Mouse (Mus musculus) retina, adult 2 months (tissue): ENCODE results near the gene Zfp28.
"Not testable (repeated sequence)": the region's sequence is repeated elsewhere in the genome, so short reads cannot be mapped to it uniquely, and the experiment has no call there.

Experiments
- DNase-seq: peaks from one replicate; pipeline ENCODE4 v3.0.0-alpha.2; 2012; ENCODE audit warnings: low read depth, low spot score

The Zfp28 gene

DNA sequence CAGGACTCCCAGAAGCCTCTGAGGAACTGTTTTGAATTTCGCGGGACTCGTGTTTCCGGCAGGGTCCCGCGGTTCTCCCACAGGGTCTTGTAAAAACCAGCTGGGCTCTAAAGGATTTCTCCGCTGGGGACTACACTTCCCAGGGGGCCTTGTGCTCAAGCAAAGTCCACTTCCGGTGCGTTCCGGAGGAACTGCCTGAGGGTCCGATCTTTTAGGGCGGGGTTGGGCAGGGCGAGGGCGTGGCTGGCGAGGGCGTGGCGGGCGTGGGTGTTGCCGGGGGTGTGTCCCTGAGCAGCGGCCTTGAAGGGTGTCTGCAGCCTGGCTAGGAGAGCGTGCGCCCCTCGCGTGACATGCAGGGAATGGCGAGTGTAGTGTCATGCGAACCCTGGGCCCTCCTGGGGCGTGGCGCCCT is at the start of gene Zfp28:
Zfp28 (plus strand) TSS at position 252 of the 412 bp plus-strand sequence.
- DNase-seq, result peak; percentile 87

DNA sequence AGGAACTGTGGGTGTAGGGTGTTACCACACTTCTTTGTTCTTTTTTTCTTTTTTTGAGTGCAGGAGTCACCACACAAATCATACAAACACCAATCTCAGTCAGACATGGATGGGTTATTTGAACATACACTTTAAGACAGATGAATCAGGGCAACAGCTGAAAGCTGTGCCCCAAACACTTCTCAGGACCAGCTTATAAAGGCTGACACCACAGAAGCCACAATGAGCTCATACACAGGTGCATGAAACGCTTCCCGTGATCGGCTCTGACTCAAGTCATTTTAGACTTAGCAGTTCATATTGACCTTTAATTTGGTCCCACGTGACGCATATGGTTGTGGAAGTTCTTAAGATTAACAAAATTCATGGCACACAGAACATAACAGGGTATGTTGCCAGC is 43.2 kb upstream of the Zfp28 start:
- DNase-seq, result no peak

DNA sequence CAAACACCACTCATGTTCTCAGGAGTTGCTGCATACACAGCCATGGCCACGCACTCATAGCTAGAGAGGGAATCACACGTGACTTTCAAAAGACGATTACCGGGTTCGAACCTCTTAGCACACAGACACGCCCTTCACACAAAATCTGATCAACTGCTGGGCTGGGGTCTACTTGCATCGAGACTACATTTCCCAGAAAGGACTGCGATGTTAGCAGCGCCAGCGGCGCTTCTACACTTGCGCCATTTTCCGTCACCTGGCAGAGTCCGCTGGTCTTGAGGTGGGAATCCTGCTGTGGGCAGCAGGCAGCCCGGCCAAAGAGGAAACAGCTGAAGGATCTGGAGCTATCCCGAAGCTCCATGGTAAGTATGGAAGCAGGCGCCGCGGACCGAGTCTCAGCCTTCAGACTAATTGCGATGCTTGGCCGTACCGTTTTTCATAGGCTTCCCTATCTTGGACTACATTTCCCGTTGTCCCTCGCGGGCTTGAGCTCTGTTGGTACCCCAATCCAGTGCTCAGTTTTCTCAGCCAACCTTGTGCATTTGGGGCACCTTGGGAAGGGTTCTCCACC is 39.5 kb upstream of the Zfp28 start, which contains the start of gene Gm3854:
Gm3854 (plus strand) TSS at position 259 of the 571 bp plus-strand sequence.
- DNase-seq, result peak; percentile 61

DNA sequence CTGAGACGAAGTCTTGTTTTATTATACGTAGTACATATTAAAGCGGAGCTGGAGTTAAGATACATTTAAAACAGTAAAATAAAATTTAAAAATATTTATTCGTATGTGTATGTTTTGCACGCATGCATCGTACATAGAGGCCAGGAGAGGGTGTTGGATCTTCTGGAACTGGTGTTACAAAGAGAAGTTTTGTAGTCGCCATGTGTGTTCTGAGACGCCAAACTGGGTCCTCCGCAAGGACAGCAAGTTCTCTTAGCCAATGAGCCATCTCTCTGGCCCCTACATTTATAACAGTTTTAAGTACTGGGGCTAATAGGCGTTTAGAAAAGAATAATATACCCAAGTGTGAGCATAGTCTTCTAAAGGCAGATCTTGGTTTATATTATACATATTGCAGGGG is 39.0 kb upstream of the Zfp28 start:
- DNase-seq, result no peak

DNA sequence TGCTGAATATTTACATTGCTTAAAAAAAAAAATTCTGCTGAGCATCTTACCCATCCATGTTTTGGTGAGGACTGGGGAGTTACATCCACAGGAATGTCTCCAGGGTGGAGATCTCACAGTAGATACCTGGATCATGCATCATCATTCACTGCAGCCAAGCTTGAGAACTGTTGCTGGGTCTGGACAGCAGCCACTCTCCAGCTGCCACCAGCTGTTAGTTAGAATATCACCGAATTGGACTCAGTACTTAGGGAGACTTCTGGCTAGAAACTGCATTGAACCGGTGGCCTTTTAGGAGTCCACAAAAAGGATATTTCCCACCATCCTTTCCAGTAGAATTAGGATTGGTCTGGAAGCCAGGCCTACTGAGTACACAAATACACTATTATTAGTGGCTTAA is 25.0 kb upstream of the Zfp28 start:
- DNase-seq, result no peak

DNA sequence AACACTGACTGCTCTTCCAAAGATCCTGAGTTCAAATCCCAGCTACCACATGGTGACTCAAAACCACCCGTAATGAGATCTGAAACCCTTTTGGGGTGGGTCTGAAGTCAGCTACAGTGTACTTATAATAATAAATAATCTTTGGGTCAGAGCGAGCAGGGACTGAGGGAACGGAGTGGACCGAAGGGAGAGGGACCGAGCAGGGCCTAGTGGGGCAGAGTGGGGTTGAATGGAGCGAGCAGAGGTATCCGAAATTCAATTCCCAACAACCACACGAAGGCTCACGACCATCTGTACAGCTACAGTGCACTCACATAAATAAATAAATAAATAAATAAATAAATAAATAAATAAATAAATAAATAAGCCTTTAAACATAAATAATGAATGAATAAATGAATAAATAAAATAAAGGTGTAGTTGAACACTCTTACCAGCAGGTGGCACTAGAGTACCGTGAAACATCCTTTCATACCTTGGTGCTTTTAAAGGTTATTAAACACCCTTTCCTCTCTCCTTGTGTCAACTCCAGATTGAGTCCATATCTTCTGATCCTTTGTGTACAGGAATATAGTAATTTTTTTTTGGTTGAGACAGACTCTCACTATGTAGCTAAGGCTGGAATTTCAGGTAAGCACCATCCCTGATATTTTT is 24.0 kb upstream of the Zfp28 start:
- DNase-seq, result peak; percentile 71

DNA sequence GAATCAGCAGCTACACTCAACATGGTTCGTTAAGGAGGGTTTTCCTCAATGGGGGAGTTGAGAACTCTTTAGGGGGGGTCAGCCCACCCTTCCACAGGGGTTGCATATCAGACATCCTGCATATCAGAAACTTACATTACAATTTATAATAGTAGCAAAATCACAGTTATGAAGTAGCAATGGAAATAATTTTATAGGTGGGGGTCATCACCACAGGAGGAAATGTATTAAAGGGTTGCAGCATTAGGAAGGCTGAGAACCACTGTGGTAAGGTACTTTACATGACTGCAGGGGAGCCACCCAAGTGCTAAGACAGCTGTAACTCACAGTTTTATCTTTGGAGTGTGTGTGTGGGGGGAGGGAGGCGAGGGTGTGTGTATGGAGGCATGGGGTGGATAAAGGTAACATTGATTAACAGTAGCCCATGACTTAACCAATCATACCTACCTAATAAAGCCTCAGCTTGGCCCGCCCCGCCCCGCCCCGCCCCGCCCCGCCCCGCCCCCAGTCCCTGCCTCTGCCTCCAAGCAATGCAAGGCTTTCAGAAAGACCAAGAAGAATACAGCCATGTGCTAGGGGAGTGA is 22.5 kb upstream of the Zfp28 start:
- no peak for DNase-seq

DNA sequence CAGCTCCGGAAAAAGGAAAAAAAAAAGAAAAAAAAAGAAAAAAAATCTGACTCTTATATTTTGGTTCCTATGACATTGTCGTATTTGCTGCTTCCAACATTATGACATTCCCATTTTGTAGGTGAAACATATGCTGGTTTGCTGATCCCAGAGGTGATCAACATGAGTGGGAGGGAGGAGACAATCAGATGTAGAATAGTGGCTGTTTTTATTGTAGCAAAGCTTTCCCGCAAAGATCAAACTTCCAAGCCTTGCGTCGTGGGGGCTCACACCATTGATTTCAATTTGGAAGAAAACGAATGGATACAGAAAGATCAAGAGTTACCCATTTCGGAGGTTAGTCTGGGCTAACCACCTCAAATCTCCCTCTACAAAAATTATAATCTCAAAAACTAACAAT is 21.3 kb upstream of the Zfp28 start:
- DNase-seq, result no peak

DNA sequence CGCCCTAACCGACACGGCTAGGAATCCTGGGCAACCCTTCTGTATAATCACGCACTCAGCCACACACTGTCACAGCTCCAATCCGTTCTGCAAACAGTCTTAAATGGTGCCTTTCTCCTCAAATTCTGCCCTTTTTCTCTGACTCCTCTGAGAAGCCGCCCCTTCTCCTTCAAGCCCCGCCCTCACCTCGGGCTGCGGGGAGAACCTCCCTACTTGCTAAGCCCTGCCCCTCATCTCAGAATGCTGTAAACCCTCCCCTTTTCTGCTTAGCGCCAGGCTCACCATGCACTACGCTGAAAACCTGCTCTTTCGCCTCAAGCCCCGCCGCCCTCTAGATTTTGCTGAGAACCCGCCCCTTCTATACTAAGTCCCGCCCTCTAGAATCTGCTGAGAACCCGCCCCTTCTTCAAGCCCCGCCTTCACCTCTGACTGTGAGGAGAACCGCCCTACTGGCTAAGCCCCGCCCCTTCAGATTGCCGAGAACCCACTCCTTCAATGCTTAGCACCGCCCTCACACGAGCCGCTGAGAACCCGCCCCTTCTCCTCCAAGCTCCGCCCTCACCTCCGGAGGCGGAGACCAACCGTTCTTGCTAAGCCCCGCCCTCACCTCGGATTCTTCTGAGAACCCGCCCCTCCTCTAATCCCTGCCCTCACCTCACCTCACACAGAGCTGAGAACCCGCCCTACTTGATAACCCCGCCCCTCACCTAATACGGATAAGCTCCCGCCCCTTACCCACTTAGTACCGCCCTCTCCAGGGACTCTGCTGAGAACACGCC is 20.6 kb upstream of the Zfp28 start:
- peak; percentile 100 for DNase-seq

DNA sequence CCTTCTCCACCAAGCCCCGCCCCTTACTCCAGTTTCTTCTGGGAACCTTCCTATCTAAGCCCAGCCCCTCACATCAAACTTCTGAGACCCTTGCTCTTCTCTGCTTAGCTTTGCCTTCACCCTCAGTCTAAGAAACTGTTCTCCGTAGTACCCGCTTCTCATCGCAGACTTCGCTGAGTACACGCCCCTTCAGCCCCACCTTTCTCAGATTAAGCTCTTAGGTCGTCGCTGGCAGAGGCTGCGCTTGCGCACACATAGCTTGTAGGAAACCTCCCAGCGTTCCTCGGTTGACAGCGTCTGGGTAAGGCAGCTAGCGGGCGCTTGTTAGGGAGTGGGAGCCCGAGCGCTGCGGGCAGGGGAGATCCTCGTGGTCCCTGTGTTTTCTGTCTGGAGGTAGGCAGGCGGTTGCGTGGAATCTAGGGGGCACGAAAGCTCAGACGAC is 20.0 kb upstream of the Zfp28 start, which contains the start of gene Zfp78:
Zfp78 (plus strand) TSS at position 234 of the 442 bp plus-strand sequence.
- peak; percentile 93 for DNase-seq

DNA sequence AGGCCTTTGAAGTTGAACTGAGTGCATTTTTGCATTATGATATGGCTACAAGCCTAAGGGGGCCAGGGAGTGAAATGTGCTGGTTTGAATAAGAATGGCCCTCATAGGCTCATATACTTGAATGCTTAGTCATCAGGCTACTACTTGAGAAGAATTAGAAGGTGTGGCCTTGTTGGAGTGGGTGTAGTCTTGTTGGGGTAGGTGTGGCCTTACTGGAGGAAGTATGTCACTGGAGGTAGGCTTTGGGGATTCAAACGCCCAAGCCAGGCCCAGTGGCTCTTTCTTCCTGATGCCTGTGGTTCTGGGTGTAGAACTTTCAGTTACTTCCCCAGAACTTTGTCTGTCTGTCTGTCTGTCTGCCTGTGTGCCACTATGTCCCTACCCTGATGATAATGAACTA is 18.3 kb upstream of the Zfp28 start:
- DNase-seq, result no peak

DNA sequence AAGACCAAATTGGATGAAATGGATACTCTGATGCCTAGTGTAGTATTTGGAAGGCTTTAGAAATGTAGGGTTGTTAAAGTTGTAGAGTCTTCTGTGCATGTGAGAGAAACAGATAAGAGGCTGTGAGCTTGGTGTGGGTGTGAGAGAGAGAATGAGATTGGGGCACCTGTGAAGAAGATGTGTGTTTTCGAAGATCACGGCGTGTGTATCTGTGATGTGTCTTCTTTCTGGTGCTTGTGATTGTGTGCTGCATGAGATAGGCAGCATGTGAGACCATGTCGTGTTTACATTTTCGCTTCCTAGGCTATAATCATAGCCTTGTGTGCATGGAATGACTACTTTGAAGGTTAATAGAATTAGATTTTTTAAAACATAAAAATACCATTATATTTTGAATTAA is 15.9 kb upstream of the Zfp28 start:
- no peak for DNase-seq

DNA sequence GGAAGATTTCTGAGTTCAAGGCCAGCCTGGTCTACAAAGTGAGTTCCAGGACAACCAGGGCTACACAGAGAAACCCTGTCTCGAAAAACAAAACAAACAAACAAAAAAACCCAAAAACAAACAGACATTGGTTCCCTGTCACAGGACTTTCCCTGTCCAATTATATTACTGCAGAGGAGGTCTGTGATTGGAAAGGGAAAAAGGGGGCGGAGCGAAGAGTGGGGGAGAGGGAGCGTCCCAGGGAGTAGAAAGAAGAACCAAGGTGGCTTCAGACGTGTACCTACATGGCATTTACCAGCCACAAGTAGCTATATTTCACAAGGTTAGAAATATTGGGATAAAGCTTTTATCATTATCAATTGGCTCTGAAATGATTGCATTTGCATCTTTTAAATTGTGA is 14.9 kb upstream of the Zfp28 start:
- DNase-seq, result not testable (repeated sequence)

DNA sequence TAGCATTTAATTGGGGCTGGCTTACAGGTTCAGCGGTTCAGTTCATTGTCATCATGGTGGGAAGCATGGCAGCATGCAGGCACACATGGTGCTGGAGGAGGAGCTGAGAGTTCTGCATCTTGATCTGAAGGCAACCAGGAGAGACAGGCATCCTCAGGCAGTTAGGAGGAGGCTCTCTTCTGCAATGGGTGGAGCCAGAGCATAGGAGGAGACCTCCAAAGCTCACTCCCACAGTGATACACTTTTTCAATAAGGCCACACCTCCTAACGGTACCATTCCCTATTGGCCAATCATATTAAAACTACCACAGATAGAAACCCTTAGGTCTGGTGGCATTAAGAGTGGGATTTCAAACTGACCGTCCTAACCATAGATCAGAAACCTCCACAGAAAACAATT is 13.6 kb upstream of the Zfp28 start:
- no peak for DNase-seq

DNA sequence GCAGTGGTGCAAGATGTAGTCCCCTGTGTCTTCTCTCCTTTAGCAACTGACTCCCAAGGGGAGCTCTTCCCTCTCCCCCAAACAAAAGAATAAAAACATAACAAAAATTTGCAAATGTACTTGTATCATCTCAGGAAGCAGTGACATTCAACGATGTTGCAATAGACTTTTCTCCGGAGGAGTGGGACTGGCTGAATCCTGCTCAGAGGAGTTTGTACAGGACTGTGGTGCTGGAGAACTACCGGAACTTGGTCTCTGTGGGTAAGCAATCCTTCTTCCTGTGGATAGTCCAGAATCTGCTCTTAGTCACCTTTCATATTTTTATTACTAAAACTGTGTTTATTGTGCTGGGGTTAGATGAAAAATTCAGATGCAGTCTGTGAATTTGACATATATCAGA is 10.1 kb upstream of the Zfp28 start:
- no peak for DNase-seq

DNA sequence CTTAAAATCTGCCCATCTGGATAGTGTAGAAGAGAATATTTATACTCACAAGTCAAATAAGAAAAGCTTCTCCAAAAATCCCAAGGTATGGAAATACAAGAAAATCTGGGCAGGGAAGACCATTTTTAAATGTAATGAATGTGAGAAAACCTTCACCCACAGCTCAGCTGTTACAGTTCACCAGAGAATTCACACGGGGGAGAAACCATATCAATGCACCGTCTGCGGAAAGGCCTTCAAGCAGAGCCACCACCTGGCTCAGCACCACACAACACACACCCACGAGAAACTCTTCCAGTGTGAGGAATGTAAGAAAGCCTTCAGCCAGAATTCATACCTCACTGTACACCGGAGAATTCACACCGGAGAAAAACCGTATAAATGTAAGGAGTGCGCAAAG is 4.7 kb upstream of the Zfp28 start:
- DNase-seq, result no peak

DNA sequence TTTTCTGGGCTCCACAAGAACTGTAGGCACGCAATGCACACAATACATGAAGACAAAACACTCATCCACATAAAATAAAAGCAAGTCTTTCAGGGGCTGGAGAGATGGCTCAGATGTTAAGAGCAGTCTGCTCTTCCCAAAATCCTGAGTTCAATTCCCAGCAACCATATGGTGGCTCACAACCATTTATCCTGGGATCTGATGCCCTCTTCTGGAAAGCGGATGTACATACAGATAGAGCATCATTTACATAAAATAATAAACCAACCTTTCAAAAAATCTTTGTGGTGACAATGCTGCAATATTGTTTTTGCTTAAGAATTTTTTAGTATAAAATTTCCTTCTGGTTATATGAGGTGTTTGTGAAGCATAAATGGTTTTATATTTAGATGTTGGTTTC is 1.7 kb upstream of the Zfp28 start:
- DNase-seq, result no peak

DNA sequence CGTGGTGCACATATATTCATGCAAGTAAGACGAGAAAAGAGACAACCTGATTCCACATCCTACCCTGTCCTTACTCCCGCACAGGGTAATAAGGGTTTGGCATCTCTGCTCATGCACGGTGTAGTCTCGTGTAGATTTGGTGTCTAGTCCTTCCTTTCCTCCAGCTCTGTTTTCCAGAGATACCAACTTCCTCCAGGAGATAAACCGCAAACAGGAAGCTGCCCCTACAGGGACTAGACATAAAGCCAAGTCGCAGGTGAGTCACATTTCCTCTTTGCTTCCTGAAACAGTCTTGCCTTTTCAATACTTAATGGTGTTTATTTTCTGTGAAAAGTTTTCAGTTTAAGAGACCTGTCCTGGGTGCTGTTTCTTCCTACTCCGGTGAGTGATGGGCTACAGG is 916 bp downstream of the Zfp28 start:
- DNase-seq, result no peak

DNA sequence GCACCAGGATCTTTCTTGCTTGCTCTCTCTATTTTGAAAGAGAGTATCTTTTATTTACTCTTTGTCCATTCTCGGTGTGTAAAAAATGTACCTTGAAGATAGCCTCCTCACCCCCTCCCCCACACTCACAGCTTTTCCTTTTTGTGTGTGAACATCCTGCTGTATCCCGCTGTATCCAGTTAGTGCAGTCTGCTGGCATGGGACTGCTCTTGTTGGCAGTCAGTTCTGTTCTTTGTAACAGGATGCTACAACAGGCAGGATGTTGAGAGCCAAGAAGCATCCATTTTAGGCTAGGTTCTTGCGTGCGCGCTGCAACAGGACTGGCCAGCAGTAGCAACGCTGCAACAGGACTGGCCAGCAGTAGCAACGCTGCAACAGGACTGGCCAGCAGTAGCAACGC is 3.9 kb downstream of the Zfp28 start:
- DNase-seq, result no peak

DNA sequence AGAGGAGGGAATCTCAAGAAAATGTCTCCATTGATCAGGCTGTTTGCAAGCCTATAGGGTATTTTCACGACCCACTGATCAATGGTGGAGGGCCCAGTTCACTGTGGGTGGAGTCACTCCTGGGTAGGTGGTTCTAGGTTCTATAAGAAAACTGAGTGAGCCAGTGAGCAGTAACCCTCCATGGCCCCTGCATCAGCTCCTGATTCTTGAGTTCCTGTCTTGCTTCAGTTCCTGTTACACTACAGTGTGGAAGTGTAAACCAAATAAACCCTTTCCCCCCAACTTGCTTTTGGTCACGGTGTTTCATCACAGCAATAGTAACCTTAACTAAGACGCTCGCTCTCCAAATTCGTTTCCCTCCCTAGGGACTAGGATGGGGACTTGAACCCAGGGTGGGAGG is 5.9 kb downstream of the Zfp28 start:
- DNase-seq, result no peak

DNA sequence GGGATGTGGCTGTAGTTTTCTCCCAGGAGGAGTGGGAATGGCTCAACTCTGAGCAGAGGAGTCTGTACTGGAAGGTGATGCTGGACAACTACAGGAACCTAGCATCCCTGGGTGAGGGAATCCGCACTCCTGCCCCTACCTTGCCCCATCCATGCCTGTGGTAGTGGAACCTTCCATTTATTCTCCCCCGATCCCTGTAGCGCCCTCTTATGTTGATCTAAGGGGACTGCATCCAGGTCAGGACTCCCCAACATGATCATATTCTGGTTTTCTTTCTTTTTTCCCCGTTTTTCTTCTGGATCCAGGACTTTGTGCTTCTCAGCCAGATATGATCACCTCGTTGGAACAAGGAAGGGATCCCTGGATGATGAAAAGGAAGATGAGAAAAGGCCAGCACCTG is 6.4 kb downstream of the Zfp28 start:
- no peak for DNase-seq
